Mouse (Mus musculus) left cerebral cortex, postnatal 10 days (tissue): ENCODE results near the gene Lmln. TPM values are rescaled to one million over a fixed set of nuclear protein-coding genes. Genes with fewer than 3 reads are reported as not detected.
"Not testable (repeated sequence)": the region's sequence is repeated elsewhere in the genome, so short reads cannot be mapped to it uniquely, and the experiment has no call there.

ENCODE experiments used
- DNase-seq, 2 experiments: peaks; one replicate each; pipeline ENCODE4 v3.0.0; 2021 to 2022; ENCODE audit warnings: low spot score in 2 of 2, mixed read lengths in 1 of 2; ENCODE audit errors: extremely low spot score in 1 of 2
- intact Hi-C: fragments of 180-260 bp; cut with DNase I; formaldehyde crosslinking; loops from one replicate; pipeline ENCODE4 v1.15.1; 2025
- total RNA-seq, 2 experiments: library from RNA; stranded (reverse); gene quantifications; 2 replicates each; pipeline ENCODE4 v1.2.3; 2021

Lmln gene
- total RNA-seq, 2 experiments from 2014 or later = 20.1 to 24.2 TPM

GRCm38 (mm10) chr16:33085666-33086065 lies 23.3 kb downstream of the Lmln start:
- intact Hi-C loops = no loop called here
- no peak for DNase-seq

GRCm38 (mm10) chr16:33113726-33114125 lies 51.4 kb downstream of the Lmln start:
- intact Hi-C loops = no loop called here
- peak in 1 of 2 experiments; percentile 45 for DNase-seq

- intact Hi-C loops = no loop called here
- DNase-seq = no peak
Measured at GRCm38 (mm10) chr16:33123373-33123772, 61.1 kb downstream of the Lmln start.

GRCm38 (mm10) chr16:33123938-33124820 lies 61.9 kb downstream of the Lmln start:
- intact Hi-C loops = no loop called here
- DNase-seq = peak in 1 of 2 experiments; percentile 50

GRCm38 (mm10) chr16:33127052-33127451 lies 64.7 kb downstream of the Lmln start:
- DNase-seq = no peak
- intact Hi-C loops = no loop called here

- no peak for DNase-seq
- intact Hi-C loops = no loop called here
Measured at GRCm38 (mm10) chr16:33130731-33131130, 68.4 kb downstream of the Lmln start.

GRCm38 (mm10) chr16:33133186-33133585 lies 70.9 kb downstream of the Lmln start:
- no peak for DNase-seq
- intact Hi-C loops = no loop called here

GRCm38 (mm10) chr16:33135167-33135566 lies 72.8 kb downstream of the Lmln start:
- DNase-seq = no peak
- intact Hi-C loops = no loop called here

GRCm38 (mm10) chr16:33139061-33139460 lies 76.7 kb downstream of the Lmln start:
- intact Hi-C loops, DNase-seq: not testable (repeated sequence)

- intact Hi-C loops = no loop called here
- no peak for DNase-seq
Measured at GRCm38 (mm10) chr16:33141758-33142280, 79.5 kb downstream of the Lmln start.

- DNase-seq = no peak
- intact Hi-C loops = no loop called here
Measured at GRCm38 (mm10) chr16:33143452-33143851, 81.1 kb downstream of the Lmln start.

- no peak for DNase-seq
- intact Hi-C loops = no loop called here
Measured at GRCm38 (mm10) chr16:33146185-33146584, 83.9 kb downstream of the Lmln start.

- intact Hi-C loops = no loop called here
- DNase-seq = no peak
Measured at GRCm38 (mm10) chr16:33148135-33148534, 85.8 kb downstream of the Lmln start.

GRCm38 (mm10) chr16:33150875-33151274 lies 88.6 kb downstream of the Lmln start:
- not testable (repeated sequence) for DNase-seq
- intact Hi-C loops = loop anchor here (5.0 kb wide), 1 partner anchor 89 kb away; the partner anchor contains the start of gene Lmln

- intact Hi-C loops = loop anchor here (5.0 kb wide), 1 partner anchor 89 kb away; the partner anchor contains the start of gene Lmln
- peak in 1 of 2 experiments; percentile 79 for DNase-seq
Measured at GRCm38 (mm10) chr16:33151558-33151957, 89.2 kb downstream of the Lmln start.

GRCm38 (mm10) chr16:33154992-33155391 lies 92.7 kb downstream of the Lmln start:
- DNase-seq = no peak
- intact Hi-C loops = loop anchor here (5.0 kb wide), 1 partner anchor 93 kb away; the partner anchor contains the start of gene Lmln

GRCm38 (mm10) chr16:33158006-33158405 lies 95.7 kb downstream of the Lmln start:
- no peak for DNase-seq
- intact Hi-C loops = no loop called here

- peak in 1 of 2 experiments; percentile 24 for DNase-seq
- intact Hi-C loops = no loop called here
Measured at GRCm38 (mm10) chr16:33158590-33159071, 96.3 kb downstream of the Lmln start.

- no peak for DNase-seq
- intact Hi-C loops = no loop called here
Measured at GRCm38 (mm10) chr16:33159363-33159762, 97.0 kb downstream of the Lmln start.
